In genomic region chr15:101056225-101056624, GRCm38 (mm10) we compare ENCODE assay signal across 10 mouse cellular contexts. TPM values are rescaled to one million over a fixed set of nuclear protein-coding genes. Genes with fewer than 3 reads are reported as not detected.
DNase-seq lines count a peak whose midpoint lies in the region; ATAC-seq and TF ChIP-seq lines count a peak whose summit lies in the region.
"Had no signal": no experiment of that assay in that cellular context is flagged by ENCODE, and none has a peak within 500 bp of the region (broad histone marks: within the 10 kb centered on the region; RNA-seq: fewer than 3 reads in every experiment).

No protein-coding gene starts in this region.

- DNase-seq in 416B (ENCODE audit: low read depth): peak; percentile 67
- DNase-seq in CH12.LX (ENCODE audit: extremely low read depth): peak; percentile 67
- peak; percentile 70 for DNase-seq in embryonic facial prominence, embryonic 10.5 days (ENCODE audit: low spot score)
- peak; percentile 51 to 67 for DNase-seq in left cerebral cortex, adult 2 months (ENCODE audit: extremely low spot score in 1 of 2, low spot score in 2 of 2)
- DNase-seq in thymus, postnatal 0 days (ENCODE audit: low spot score): peak; percentile 53
- DNase-seq in gastrocnemius, postnatal 25 days: no peak

- peaks cover 16% of the 10 kb centered on the region for H3K9me3 ChIP-seq in CH12.LX (replicated peaks; ENCODE audit: low read length)
- no peaks in the 10 kb centered on the region for H3K9me3 ChIP-seq in embryonic facial prominence, embryonic 10.5 days
- H3K9me3 ChIP-seq in hindbrain, embryonic 15.5 days: no peaks in the 10 kb centered on the region
- no peaks in the 10 kb centered on the region for H3K9me3 ChIP-seq in midbrain, embryonic 15.5 days

- peaks cover 36% of the 10 kb centered on the region for H3K27me3 ChIP-seq in CH12.LX (replicated peaks)
- peaks cover 49% of the 10 kb centered on the region for H3K27me3 ChIP-seq in embryonic facial prominence, embryonic 10.5 days (replicated peaks; ENCODE audit: low read depth, poor library complexity, severe bottlenecking)
- peaks cover 38% of the 10 kb centered on the region for H3K27me3 ChIP-seq in hindbrain, embryonic 15.5 days
- H3K27me3 ChIP-seq in midbrain, embryonic 15.5 days (replicated peaks): peaks cover 44% of the 10 kb centered on the region

- H3K36me3 ChIP-seq in CH12.LX (replicated peaks in 1 of 2; ENCODE audit: control insufficient read depth in 1 of 2, insufficient read depth in 1 of 2, low read length in 1 of 2): no peaks in the 10 kb centered on the region
- H3K36me3 ChIP-seq in embryonic facial prominence, embryonic 10.5 days (replicated peaks): peaks cover 49% of the 10 kb centered on the region
- no peaks in the 10 kb centered on the region for H3K36me3 ChIP-seq in hindbrain, embryonic 15.5 days
- no peaks in the 10 kb centered on the region for H3K36me3 ChIP-seq in midbrain, embryonic 15.5 days (replicated peaks)

- no peak overlapping the region for H3K4me3 ChIP-seq in CH12.LX (replicated peaks in 1 of 3; ENCODE audit: low read depth in 2 of 3, low read length in 2 of 3, poor library complexity in 1 of 3)
- H3K4me3 ChIP-seq in embryonic facial prominence, embryonic 10.5 days: no peak overlapping the region
- H3K4me3 ChIP-seq in hindbrain, embryonic 15.5 days: no peak overlapping the region
- H3K4me3 ChIP-seq in left cerebral cortex, adult 2 months: no peak overlapping the region
- H3K4me3 ChIP-seq in midbrain, embryonic 15.5 days: no peak overlapping the region

- no peaks in the 10 kb centered on the region for H3K4me1 ChIP-seq in CH12.LX (ENCODE audit: control insufficient read depth in 1 of 2, insufficient read depth in 2 of 2)
- peaks cover 85% of the 10 kb centered on the region for H3K4me1 ChIP-seq in embryonic facial prominence, embryonic 10.5 days
- peaks cover 32% of the 10 kb centered on the region for H3K4me1 ChIP-seq in hindbrain, embryonic 15.5 days (replicated peaks)
- peaks cover 20% of the 10 kb centered on the region for H3K4me1 ChIP-seq in midbrain, embryonic 15.5 days

- TF ChIP-seq POLR2A in CH12.LX (IDR thresholded peaks at IDR 0.05; ENCODE audit: low read depth, low read length): no peak

- ATAC-seq in hindbrain, embryonic 15.5 days (ENCODE audit: low FRiP score, low read depth): peak; percentile 68; the same call in 1 of the 2 replicates
- peak; percentile 66; the same call in 1 of the 2 replicates for ATAC-seq in midbrain, embryonic 15.5 days (replicated peaks)

- intact Hi-C loops in left cerebral cortex, adult 2 months (cut with DNase I): no loop called here

- H3K4me2 ChIP-seq in CH12.LX (ENCODE audit: insufficient read depth, low read depth, poor library complexity, severe bottlenecking): no peak overlapping the region
- H3K4me2 ChIP-seq in hindbrain, embryonic 15.5 days: no peak overlapping the region
- no peak overlapping the region for H3K4me2 ChIP-seq in midbrain, embryonic 15.5 days

- no peak overlapping the region for H3K9ac ChIP-seq in CH12.LX (ENCODE audit: insufficient read depth, low read depth)
- H3K9ac ChIP-seq in hindbrain, embryonic 15.5 days: no peak overlapping the region
- no peak overlapping the region for H3K9ac ChIP-seq in midbrain, embryonic 15.5 days

- peak; percentile 66 for TF ChIP-seq RAD21 in CH12.LX (IDR thresholded peaks at IDR 0.05; ENCODE audit: low read depth, low read length)

- no peak for TF ChIP-seq EP300 in CH12.LX (IDR thresholded peaks at IDR 0.05; ENCODE audit: low read length)

- no peaks in the 10 kb centered on the region for H3K79me2 ChIP-seq in CH12.LX (replicated peaks; ENCODE audit: control insufficient read depth, extremely low read depth, insufficient read depth, poor library complexity, severe bottlenecking)

- dilution Hi-C loops in CH12.LX (cut with MboI; ENCODE audit: extremely low pct_ligation_motif_present, extremely low pct_unique_long_range_greater_than_20kb, low sequenced_read_pairs): no loop called here

- in situ Hi-C loops in CH12.LX (cut with MboI; ENCODE audit: low pct_ligation_motif_present, low pct_unique_long_range_greater_than_20kb, low sequenced_read_pairs): no loop called here

- WGBS in embryonic facial prominence, embryonic 10.5 days: 48% methylated on average over 10 of the region's 10 CpGs
- WGBS in hindbrain, embryonic 15.5 days: 40% methylated on average over 10 of the region's 10 CpGs
- 47% methylated on average over 10 of the region's 10 CpGs for WGBS in midbrain, embryonic 15.5 days

- TF ChIP-seq CTCF in CH12.LX (conservative IDR thresholded peaks at IDR 0.05 in 1 of 2, IDR thresholded peaks at IDR 0.05 in 1 of 2; ENCODE audit: low read depth in 2 of 2, low read length in 2 of 2): peak; percentile 46 to 78; a peak in 3 of 4 replicates
- peak; percentile 78 for TF ChIP-seq CTCF in left cerebral cortex, adult 2 months (IDR thresholded peaks at IDR 0.05)

- no peak overlapping the region for H3K27ac ChIP-seq in CH12.LX (ENCODE audit: insufficient read depth, low read depth)
- no peak overlapping the region for H3K27ac ChIP-seq in embryonic facial prominence, embryonic 10.5 days (replicated peaks)
- no peak overlapping the region for H3K27ac ChIP-seq in hindbrain, embryonic 15.5 days (replicated peaks)
- no peak overlapping the region for H3K27ac ChIP-seq in left cerebral cortex, adult 2 months
- H3K27ac ChIP-seq in midbrain, embryonic 15.5 days: no peak overlapping the region

TF ChIP-seq in CH12.LX, 34 proteins besides CTCF, POLR2A, EP300 and RAD21:
- TF ChIP-seq SMC3 (IDR thresholded peaks at IDR 0.05; ENCODE audit: low read depth, low read length) (peak; percentile 59), ELF1 (IDR thresholded peaks at IDR 0.05; ENCODE audit: low read depth, low read length) (no peak)

RNA-seq across cellular contexts. Expression of gene Gm47841, which starts 9.0 kb away (rescaled TPM):
- total RNA-seq in CH12.LX (2012; rRNA removed) (not detected in 2 replicates), CH12.LX (2014; rRNA removed) (not detected in 2 replicates)
- not detected in 2 replicates for polyA plus RNA-seq in CH12.LX (2012; ENCODE audit: insufficient read length, low read depth)
- polyA plus RNA-seq in embryonic facial prominence, embryonic 10.5 days (2016; fragmentation: Nextera tagmentation; extraction: Ambion mirVana): not detected in 2 replicates
- not detected in 2 replicates for polyA plus RNA-seq in hindbrain, embryonic 15.5 days (2015; fragmentation: Nextera tagmentation; extraction: Ambion mirVana)
- not detected for total RNA-seq in left cerebral cortex, adult 2 months (2021)
- not detected in 2 replicates for polyA plus RNA-seq in midbrain, embryonic 15.5 days (2015; fragmentation: Nextera tagmentation; extraction: Ambion mirVana)
- not detected in 2 replicates for polyA plus RNA-seq in thymus, postnatal 0 days (2015; fragmentation: Nextera tagmentation; extraction: Ambion mirVana)
- total RNA-seq in gastrocnemius, postnatal 25 days (2021): not detected
- total RNA-seq: neutrophil, adult 5-6 weeks had no signal
- polyA plus RNA-seq: frontal cortex, adult 2 months had no signal

RNA-seq across cellular contexts. Expression of gene Fignl2, which starts 22.1 kb away (rescaled TPM):
- total RNA-seq in CH12.LX (2012; rRNA removed) (not detected in 2 replicates), CH12.LX (2014; rRNA removed) (not detected in 2 replicates)
- not detected in 2 replicates for polyA plus RNA-seq in CH12.LX (2012; ENCODE audit: insufficient read length, low read depth)
- 1.2 and 1.7 TPM in 2 replicates for polyA plus RNA-seq in embryonic facial prominence, embryonic 10.5 days (2016; fragmentation: Nextera tagmentation; extraction: Ambion mirVana)
- 0.09 and 0.10 TPM in 2 replicates for polyA plus RNA-seq in hindbrain, embryonic 15.5 days (2015; fragmentation: Nextera tagmentation; extraction: Ambion mirVana)
- 1 to 10 TPM; 1.2 to 1.4 TPM for total RNA-seq in left cerebral cortex, adult 2 months (2021)
- polyA plus RNA-seq in midbrain, embryonic 15.5 days (2015; fragmentation: Nextera tagmentation; extraction: Ambion mirVana): 0.09 TPM in 1 of 2 replicates, not detected in the other
- polyA plus RNA-seq in thymus, postnatal 0 days (2015; fragmentation: Nextera tagmentation; extraction: Ambion mirVana): 0.04 TPM in 2 replicates
- total RNA-seq in gastrocnemius, postnatal 25 days (2021): 1 to 10 TPM in 1 of 2 experiments, under 1 TPM in 1; 0.59 to 1.1 TPM

RNA-seq across cellular contexts. Expression of gene Ankrd33, which starts 59.3 kb away (rescaled TPM):
- total RNA-seq in CH12.LX (2012; rRNA removed) (not detected in 2 replicates), CH12.LX (2014; rRNA removed) (not detected in 2 replicates)
- polyA plus RNA-seq in CH12.LX (2012; ENCODE audit: insufficient read length, low read depth): not detected in 2 replicates
- polyA plus RNA-seq in embryonic facial prominence, embryonic 10.5 days (2016; fragmentation: Nextera tagmentation; extraction: Ambion mirVana): 0.10 TPM in 1 of 2 replicates, not detected in the other
- not detected in 2 replicates for polyA plus RNA-seq in hindbrain, embryonic 15.5 days (2015; fragmentation: Nextera tagmentation; extraction: Ambion mirVana)
- total RNA-seq in left cerebral cortex, adult 2 months (2021): not detected
- polyA plus RNA-seq in midbrain, embryonic 15.5 days (2015; fragmentation: Nextera tagmentation; extraction: Ambion mirVana): not detected in 2 replicates
- polyA plus RNA-seq in thymus, postnatal 0 days (2015; fragmentation: Nextera tagmentation; extraction: Ambion mirVana): not detected in 2 replicates
- total RNA-seq in gastrocnemius, postnatal 25 days (2021): not detected
- total RNA-seq: neutrophil, adult 5-6 weeks had no signal
- polyA plus RNA-seq: frontal cortex, adult 2 months had no signal
